Mouse (Mus musculus) neural tube, embryonic 15.5 days (tissue): ENCODE results near the gene Myo1d. TPM values are rescaled to one million over a fixed set of nuclear protein-coding genes. Genes with fewer than 3 reads are reported as not detected.
"Not testable (repeated sequence)": the region's sequence is repeated elsewhere in the genome, so short reads cannot be mapped to it uniquely, and the experiment has no call there.

Experiments
- ATAC-seq: fragments of 200-750 bp; cut with Nextera tagmentation; 2 replicates; pipeline ENCODE4 v1.8.0; 2017; ENCODE audit warnings: mild to moderate bottlenecking, moderate TSS enrichment, moderate library complexity; ENCODE audit not compliant: low FRiP score
- H3K27ac ChIP-seq: fragments of 300-500 bp; sonication (generic); replicated peaks from 2 replicates; pipeline ENCODE4 v1.5.1; 2015; ENCODE audit warnings: mild to moderate bottlenecking, inconsistent platforms
- H3K27me3 ChIP-seq: fragments of 300-500 bp; sonication (generic); replicated peaks from 2 replicates; pipeline ENCODE4 v1.6.1; 2015; ENCODE audit warnings: inconsistent platforms
- H3K36me3 ChIP-seq: fragments of 300-500 bp; sonication (generic); 2 replicates; pipeline ENCODE4 v1.6.1; 2015; ENCODE audit warnings: inconsistent platforms
- H3K4me1 ChIP-seq: fragments of 300-500 bp; sonication (generic); 2 replicates; pipeline ENCODE4 v1.6.1; 2015; ENCODE audit warnings: inconsistent platforms
- H3K4me2 ChIP-seq: fragments of 300-500 bp; sonication (generic); 2 replicates; pipeline ENCODE4 v1.6.1; 2015; ENCODE audit warnings: inconsistent platforms, mild to moderate bottlenecking, moderate library complexity
- H3K4me3 ChIP-seq: fragments of 300-500 bp; sonication (generic); replicated peaks from 2 replicates; pipeline ENCODE4 v1.5.1; 2015; ENCODE audit warnings: mild to moderate bottlenecking, inconsistent platforms
- H3K9ac ChIP-seq: fragments of 300-500 bp; sonication (generic); replicated peaks from 2 replicates; pipeline ENCODE4 v1.6.1; 2015; ENCODE audit warnings: mild to moderate bottlenecking, inconsistent platforms
- H3K9me3 ChIP-seq: fragments of 300-500 bp; sonication (generic); replicated peaks from 2 replicates; pipeline ENCODE4 v1.6.1; 2016; ENCODE audit warnings: inconsistent platforms
- WGBS: fragments of 180-500 bp; shearing (Covaris S2); methylation state at CpG from one replicate; pipeline ENCODE4 v1.1.7; 2015; ENCODE audit warnings: mixed read lengths; 5-methylcytosine and 5-hydroxymethylcytosine counted together
- polyA plus RNA-seq: library from polyadenylated mRNA; unstranded; fragments of >200 nt; fragmentation: Nextera tagmentation; extraction: Ambion mirVana; gene quantifications from 2 replicates; pipeline ENCODE4 v1.2.1, GENCODE M21; 2015

Gene Myo1d
- polyA plus RNA-seq, 1 experiment from 2014 or later, result 2.6 TPM

DNA sequence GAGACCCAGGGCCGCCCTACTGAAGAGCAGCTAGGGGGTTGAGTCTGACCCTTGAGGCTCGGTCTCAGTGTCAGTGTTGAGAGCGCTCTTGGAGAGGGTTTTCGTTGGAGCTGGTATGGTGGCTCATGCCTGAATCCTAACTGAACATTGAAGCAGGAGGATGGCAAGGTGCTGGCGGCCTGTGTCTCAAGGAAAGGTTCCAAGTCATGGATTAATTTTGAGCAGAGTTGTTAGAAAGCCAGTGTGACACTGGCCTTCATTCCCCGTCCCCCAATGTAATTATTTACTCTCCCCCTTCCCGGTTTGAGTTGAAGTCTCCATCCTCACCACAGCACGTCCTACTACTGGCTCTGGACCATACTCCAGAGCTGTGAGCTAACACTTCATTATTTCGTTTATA lies 304.3 kb downstream of the Myo1d start:
- Histone ChIP-seq H3K9ac (no peak overlapping the region), H3K4me2 (peak overlapping the region; percentile 90; the same call in 1 of the 2 replicates), H3K4me1 (peaks cover 16% of the 10 kb centered on the region), H3K27ac (peak overlapping the region; percentile 98), H3K27me3 (no peaks in the 10 kb centered on the region), H3K9me3 (no peaks in the 10 kb centered on the region), H3K36me3 (peaks cover 21% of the 10 kb centered on the region), H3K4me3 (no peak overlapping the region)
- WGBS, result 84% methylated on average over 9 of the region's 9 CpGs
- ATAC-seq, result no peak

DNA sequence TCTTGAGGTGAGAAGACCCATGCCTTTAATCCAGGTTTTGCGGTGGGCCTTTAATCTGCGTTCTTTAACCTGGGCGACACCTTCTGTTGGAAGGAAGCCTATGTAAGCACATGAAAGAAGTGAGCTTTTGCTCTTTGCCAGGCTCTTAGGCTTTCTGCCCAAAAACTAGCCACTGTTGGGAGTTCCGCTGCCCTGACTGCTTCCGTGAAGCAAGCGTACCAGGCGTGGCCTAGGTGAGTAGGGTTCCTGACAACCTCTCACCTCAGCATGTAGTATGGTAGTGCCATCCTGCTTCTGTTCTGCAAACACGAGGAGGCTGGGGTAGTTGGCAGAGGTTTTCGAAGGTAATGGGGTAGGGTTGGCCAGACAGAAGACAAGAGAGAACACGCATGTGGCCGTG lies 305.0 kb downstream of the Myo1d start:
- WGBS, result 95% methylated on average over 11 of the region's 11 CpGs
- no peak overlapping the region for H3K4me2 ChIP-seq
- H3K36me3 ChIP-seq, result peaks cover 28% of the 10 kb centered on the region
- ATAC-seq, result no peak
- H3K9ac ChIP-seq, result no peak overlapping the region
- H3K9me3 ChIP-seq, result no peaks in the 10 kb centered on the region
- no peak overlapping the region for H3K4me3 ChIP-seq
- H3K27me3 ChIP-seq, result no peaks in the 10 kb centered on the region
- peaks cover 14% of the 10 kb centered on the region for H3K4me1 ChIP-seq
- peak overlapping the region; percentile 98; the same call in 1 of the 2 replicates for H3K27ac ChIP-seq

- Histone ChIP-seq H3K4me1 (peaks cover 13% of the 10 kb centered on the region), H3K9me3 (no peaks in the 10 kb centered on the region), H3K4me3 (no peak overlapping the region), H3K9ac (no peak overlapping the region), H3K4me2 (no peak overlapping the region), H3K27ac (no peak overlapping the region), H3K36me3 (peaks cover 34% of the 10 kb centered on the region), H3K27me3 (no peaks in the 10 kb centered on the region)
- ATAC-seq, result no peak
- WGBS, result 61% methylated on average over 2 of the region's 2 CpGs
Observed at GRCm38 (mm10) chr11:80474175-80474691, 305.6 kb downstream of the Myo1d start.

- no peak overlapping the region for H3K9ac ChIP-seq
- no peaks in the 10 kb centered on the region for H3K27me3 ChIP-seq
- H3K4me3 ChIP-seq, result no peak overlapping the region
- no peak overlapping the region for H3K27ac ChIP-seq
- H3K4me1 ChIP-seq, result peaks cover 9% of the 10 kb centered on the region
- no peak overlapping the region for H3K4me2 ChIP-seq
- H3K36me3 ChIP-seq, result peaks cover 50% of the 10 kb centered on the region
- ATAC-seq, result no peak
- WGBS, result 81% methylated on average over 16 of the region's 16 CpGs
- H3K9me3 ChIP-seq, result no peaks in the 10 kb centered on the region
Observed at GRCm38 (mm10) chr11:80471836-80472605, 307.8 kb downstream of the Myo1d start.

GRCm38 (mm10) chr11:80463605-80464130 lies 316.2 kb downstream of the Myo1d start:
- WGBS, result 95% methylated on average over 4 of the region's 4 CpGs
- not testable (repeated sequence) for H3K9ac ChIP-seq, H3K4me2 ChIP-seq, H3K27me3 ChIP-seq, ATAC-seq, H3K27ac ChIP-seq, H3K4me3 ChIP-seq, H3K4me1 ChIP-seq, H3K9me3 ChIP-seq
- peaks cover 78% of the 10 kb centered on the region for H3K36me3 ChIP-seq

DNA sequence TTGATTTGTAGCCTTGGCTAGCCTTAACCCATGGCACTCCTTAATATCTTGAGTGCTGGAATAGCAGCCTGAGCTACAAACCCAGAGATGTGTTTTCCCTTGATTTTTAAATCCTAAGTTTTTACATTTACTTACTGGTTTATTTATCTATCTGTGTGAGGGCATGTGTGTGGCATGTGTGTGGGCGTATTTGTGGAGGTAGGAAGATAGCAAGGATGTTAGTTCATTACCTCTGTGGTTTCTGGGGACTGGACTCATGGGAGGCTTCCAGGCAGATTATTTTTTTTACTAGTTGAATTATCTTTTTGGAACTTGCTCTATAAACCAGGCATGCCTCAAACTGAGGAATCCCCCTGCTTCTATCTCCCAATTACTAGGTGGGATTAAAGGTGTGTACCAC lies 326.6 kb downstream of the Myo1d start:
- Histone ChIP-seq H3K36me3 (peaks cover 50% of the 10 kb centered on the region), H3K9ac (no peak overlapping the region), H3K27ac (no peak overlapping the region), H3K4me3 (no peak overlapping the region), H3K4me1 (no peaks in the 10 kb centered on the region), H3K27me3 (no peaks in the 10 kb centered on the region), H3K9me3 (no peaks in the 10 kb centered on the region), H3K4me2 (no peak overlapping the region)
- ATAC-seq, result no peak
- WGBS, result 85% methylated on average over 1 of the region's 1 CpGs

DNA sequence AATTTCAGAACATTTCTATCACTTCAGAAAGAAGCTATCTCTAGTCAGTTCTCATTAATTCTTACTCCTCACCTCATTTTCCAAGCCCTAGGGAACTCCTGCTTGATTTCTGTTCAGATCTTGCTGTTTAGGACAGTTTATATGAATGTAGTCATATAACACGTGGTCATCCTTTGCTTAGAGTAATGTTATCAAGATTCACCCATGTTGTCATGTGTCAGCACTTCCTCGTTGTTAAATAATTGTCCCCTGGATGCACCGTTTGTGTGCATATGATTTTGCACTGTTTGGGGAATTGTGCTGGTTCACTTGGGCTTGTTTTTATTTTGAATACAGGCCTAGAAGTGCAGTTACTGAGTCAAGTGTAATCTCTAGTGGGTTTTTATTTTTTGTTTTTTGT lies 327.6 kb downstream of the Myo1d start:
- Histone ChIP-seq H3K4me1 (no peaks in the 10 kb centered on the region), H3K4me3 (no peak overlapping the region), H3K4me2 (no peak overlapping the region), H3K27ac (no peak overlapping the region), H3K27me3 (no peaks in the 10 kb centered on the region), H3K36me3 (peaks cover 47% of the 10 kb centered on the region), H3K9ac (no peak overlapping the region), H3K9me3 (no peaks in the 10 kb centered on the region)
- 82% methylated on average over 3 of the region's 3 CpGs for WGBS
- ATAC-seq, result no peak

DNA sequence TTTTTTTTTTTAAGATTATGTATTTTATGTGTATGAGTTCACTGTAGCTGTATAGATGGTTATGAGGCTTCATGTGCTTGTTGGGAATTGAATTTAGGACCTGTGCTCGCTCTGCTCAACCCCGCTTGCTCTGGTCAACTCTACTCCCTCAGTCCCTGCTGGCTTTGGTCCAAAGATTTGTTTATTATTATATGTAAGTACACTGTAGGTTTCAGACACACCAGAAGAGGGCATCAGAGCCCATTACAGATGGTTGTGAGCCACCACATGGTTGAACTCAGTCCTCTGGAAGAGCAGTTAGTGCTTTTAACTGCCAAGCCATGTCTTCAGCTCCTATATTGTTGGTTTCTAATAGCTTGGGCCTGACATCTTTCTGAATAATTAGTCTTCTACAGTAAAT lies 330.0 kb downstream of the Myo1d start:
- 94% methylated on average over 2 of the region's 2 CpGs for WGBS
- Histone ChIP-seq H3K9me3 (no peaks in the 10 kb centered on the region), H3K4me3 (no peak overlapping the region), H3K36me3 (peaks cover 47% of the 10 kb centered on the region), H3K4me2 (no peak overlapping the region), H3K27ac (no peak overlapping the region), H3K27me3 (no peaks in the 10 kb centered on the region), H3K4me1 (no peaks in the 10 kb centered on the region), H3K9ac (no peak overlapping the region)
- no peak for ATAC-seq

DNA sequence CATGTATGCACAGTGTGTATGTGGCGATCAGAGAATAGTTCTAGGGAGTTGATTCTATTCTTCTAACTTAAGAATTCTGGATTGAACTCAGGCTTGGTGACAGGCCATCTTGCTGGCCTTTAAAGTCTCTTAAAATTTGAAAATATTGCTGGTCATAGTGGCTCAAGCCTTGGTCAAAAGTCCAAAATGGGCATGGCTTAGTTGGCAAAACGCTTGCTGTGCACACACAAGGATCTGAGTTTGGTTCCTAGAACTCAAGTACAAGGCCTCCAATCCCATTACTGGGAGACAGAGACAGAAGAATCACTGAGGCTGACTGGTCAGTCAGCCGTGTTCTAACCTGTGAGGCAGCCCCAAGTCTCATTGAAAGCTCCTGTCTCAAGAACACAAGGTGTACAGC lies 332.9 kb downstream of the Myo1d start:
- Histone ChIP-seq H3K27me3 (no peaks in the 10 kb centered on the region), H3K9me3 (no peaks in the 10 kb centered on the region), H3K4me2 (no peak overlapping the region), H3K4me3 (no peak overlapping the region), H3K36me3 (peaks cover 55% of the 10 kb centered on the region), H3K4me1 (no peaks in the 10 kb centered on the region), H3K27ac (no peak overlapping the region), H3K9ac (no peak overlapping the region)
- no peak for ATAC-seq
- WGBS, result 97% methylated on average over 3 of the region's 3 CpGs

Other genes with a start within 250 kb of the Myo1d start
- 14.4 and 28.2 TPM in 2 replicates for gene Tmem98, start 30.1 kb upstream of the Myo1d start, polyA plus RNA-seq
- gene Spaca3, start 78.3 kb upstream of the Myo1d start, polyA plus RNA-seq, result not detected in 2 replicates